Mouse (Mus musculus): ENCODE data around the gene Rnf113a1. TPM values are rescaled to one million over a fixed set of nuclear protein-coding genes. Genes with fewer than 3 reads are reported as not detected.

Rnf113a1 gene
- polyA plus RNA-seq, 1 experiment from 2014 or later: 1.6 TPM

Other genes with a start within 250 kb of the Rnf113a1 start
- 2.7 to 5.3 TPM (median 3.9 TPM) in 3 replicates for gene Sept6, start 199.5 kb upstream of the Rnf113a1 start, polyA plus RNA-seq (2018)
- not detected in 3 replicates for gene Sowahd, start 142.4 kb upstream of the Rnf113a1 start, polyA plus RNA-seq (2018)
- 127 to 644 TPM (median 571 TPM) in 3 replicates for gene Rpl39, start 105.8 kb upstream of the Rnf113a1 start, polyA plus RNA-seq (2018)
- gene Upf3b, start 80.9 kb upstream of the Rnf113a1 start, polyA plus RNA-seq (2018): 12.7 to 28.5 TPM (median 13.0 TPM) in 3 replicates
- gene Nkap, start 64.5 kb upstream of the Rnf113a1 start, polyA plus RNA-seq (2018): 12.2 to 23.4 TPM (median 13.1 TPM) in 3 replicates
- gene Akap14, start 22.4 kb upstream of the Rnf113a1 start, polyA plus RNA-seq (2018): not detected in 3 replicates
- 328 to 367 TPM (median 332 TPM) in 3 replicates for gene Ndufa1, start 82 bp upstream of the Rnf113a1 start, polyA plus RNA-seq (2018)
- gene Gm9, start 19.8 kb downstream of the Rnf113a1 start, polyA plus RNA-seq (2018): not detected in 3 replicates
- gene Rhox1, start 31.0 kb downstream of the Rnf113a1 start, polyA plus RNA-seq (2018): not detected in 3 replicates
- not detected in 3 replicates for gene Rhox2a, start 53.7 kb downstream of the Rnf113a1 start, polyA plus RNA-seq (2018)
- gene Rhox3a, start 58.7 kb downstream of the Rnf113a1 start, polyA plus RNA-seq (2018): not detected in 3 replicates
- gene Rhox4a, start 74.1 kb downstream of the Rnf113a1 start, polyA plus RNA-seq (2018): not detected in 3 replicates
- not detected in 3 replicates for gene Rhox3a2, start 188.8 kb downstream of the Rnf113a1 start, polyA plus RNA-seq (2018)
- gene Rhox4a2, start 199.6 kb downstream of the Rnf113a1 start, polyA plus RNA-seq (2018): not detected in 3 replicates
- gene Rhox2b, start 220.8 kb downstream of the Rnf113a1 start, polyA plus RNA-seq (2018): not detected in 3 replicates
- not detected in 3 replicates for gene Rhox4b, start 241.2 kb downstream of the Rnf113a1 start, polyA plus RNA-seq (2018)